Mouse (Mus musculus) 3134 (cell line): ENCODE results near the gene Acot3.
A peak's percentile ranks its signal among the peaks of the same experiment; 100 is the strongest.
"Not testable (repeated sequence)": the region's sequence is repeated elsewhere in the genome, so short reads cannot be mapped to it uniquely, and the experiment has no call there.

Source experiments
- DNase-seq: peaks from one replicate; pipeline ENCODE4 v3.0.0-alpha.2; 2011; ENCODE audit warnings: low spot score; ENCODE audit not compliant: insufficient read length; ENCODE audit errors: extremely low read depth

Gene Acot3

GRCm38 (mm10) chr12:84051937-84052474 lies at the start of gene Acot3:
Gene Acot3 (plus strand): TSS chr12:84052144.
- DNase-seq: no peak

- no peak for DNase-seq
These were observed 48.1 kb upstream of the Acot3 start for GRCm38 (mm10) chr12:84003866-84004265.

- no peak for DNase-seq
These were observed 43.7 kb upstream of the Acot3 start for GRCm38 (mm10) chr12:84008251-84008650.

GRCm38 (mm10) chr12:84008729-84009128 lies 43.2 kb upstream of the Acot3 start:
- DNase-seq: no peak

GRCm38 (mm10) chr12:84009171-84009965 lies 42.6 kb upstream of the Acot3 start, which contains the start of gene Acot1:
Gene Acot1 (plus strand): TSS chr12:84009490.
- not testable (repeated sequence) for DNase-seq

DNA sequence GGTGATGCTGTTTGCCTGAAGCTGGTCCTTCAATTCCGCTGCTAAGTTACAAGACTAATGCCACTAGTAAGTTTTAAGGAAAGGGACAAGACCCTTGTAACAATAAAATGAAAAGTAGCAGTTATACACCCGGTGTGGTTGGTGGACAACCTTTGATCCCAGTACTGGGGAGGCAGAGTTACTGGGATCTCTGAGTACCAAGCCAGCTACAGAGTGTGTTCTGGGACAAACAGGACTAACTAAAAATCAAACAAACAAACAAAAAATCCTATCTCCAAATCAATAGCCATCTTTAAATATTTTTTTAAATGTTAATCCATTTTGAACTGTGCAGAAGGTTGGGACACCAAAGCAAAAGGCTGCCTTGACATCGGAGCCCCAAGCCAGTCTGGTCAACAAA lies 41.7 kb upstream of the Acot3 start:
- no peak for DNase-seq

GRCm38 (mm10) chr12:84011251-84012040 lies 40.5 kb upstream of the Acot3 start:
- DNase-seq: peak; percentile 42

DNA sequence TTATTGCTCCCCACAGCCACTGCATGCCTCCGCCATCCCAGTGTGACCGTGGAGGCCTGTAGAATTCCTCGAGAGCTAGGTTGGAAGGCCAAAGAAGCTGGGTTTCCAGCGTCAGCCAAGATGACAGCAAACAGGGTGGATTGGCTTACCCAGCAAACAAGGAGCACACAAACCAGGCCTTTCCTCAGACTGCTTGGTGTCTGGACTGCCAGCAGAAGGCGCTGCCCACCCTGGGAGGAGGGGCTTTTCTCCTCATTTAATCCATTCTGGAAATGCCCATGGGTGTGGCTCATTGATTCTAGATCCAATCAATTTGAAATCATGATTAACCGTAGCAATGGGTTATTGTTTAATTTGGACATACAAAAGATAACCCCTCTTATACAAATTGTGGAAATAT lies 38.8 kb upstream of the Acot3 start:
- DNase-seq: no peak

- DNase-seq: no peak
These were observed 38.2 kb upstream of the Acot3 start for GRCm38 (mm10) chr12:84013701-84014100.

DNA sequence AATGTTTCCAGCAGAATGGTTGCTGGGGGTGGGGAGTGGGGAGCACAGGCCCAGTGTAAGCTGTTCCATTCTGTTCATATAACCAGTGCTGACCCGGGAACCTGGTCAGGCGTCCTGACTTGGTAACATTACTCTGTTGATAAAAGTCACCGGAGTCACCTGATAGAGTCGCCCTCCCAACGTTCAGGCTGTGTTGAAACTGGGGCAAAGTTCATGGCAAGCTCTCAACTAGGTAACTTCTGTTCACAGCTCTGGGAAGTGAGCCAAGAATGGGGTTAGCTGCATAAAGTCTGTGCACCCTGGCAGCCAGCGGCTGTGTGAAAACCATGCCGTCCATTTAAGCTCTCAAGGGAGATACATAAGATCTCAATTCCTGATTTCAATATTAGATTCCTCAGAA lies 31.4 kb upstream of the Acot3 start:
- DNase-seq: not testable (repeated sequence)

- not testable (repeated sequence) for DNase-seq
These were observed 29.7 kb upstream of the Acot3 start for GRCm38 (mm10) chr12:84022266-84022665.

GRCm38 (mm10) chr12:84023052-84023745 lies 28.7 kb upstream of the Acot3 start:
- DNase-seq: peak; percentile 22

GRCm38 (mm10) chr12:84025888-84026287 lies 26.1 kb upstream of the Acot3 start:
- DNase-seq: no peak

GRCm38 (mm10) chr12:84028328-84028727 lies 23.6 kb upstream of the Acot3 start:
- DNase-seq: not testable (repeated sequence)

- not testable (repeated sequence) for DNase-seq
These were observed 22.9 kb upstream of the Acot3 start for GRCm38 (mm10) chr12:84029043-84029442.

- DNase-seq: no peak
These were observed 21.1 kb upstream of the Acot3 start for GRCm38 (mm10) chr12:84030659-84031332.

- DNase-seq: no peak
These were observed 19.1 kb upstream of the Acot3 start for GRCm38 (mm10) chr12:84032854-84033253.

DNA sequence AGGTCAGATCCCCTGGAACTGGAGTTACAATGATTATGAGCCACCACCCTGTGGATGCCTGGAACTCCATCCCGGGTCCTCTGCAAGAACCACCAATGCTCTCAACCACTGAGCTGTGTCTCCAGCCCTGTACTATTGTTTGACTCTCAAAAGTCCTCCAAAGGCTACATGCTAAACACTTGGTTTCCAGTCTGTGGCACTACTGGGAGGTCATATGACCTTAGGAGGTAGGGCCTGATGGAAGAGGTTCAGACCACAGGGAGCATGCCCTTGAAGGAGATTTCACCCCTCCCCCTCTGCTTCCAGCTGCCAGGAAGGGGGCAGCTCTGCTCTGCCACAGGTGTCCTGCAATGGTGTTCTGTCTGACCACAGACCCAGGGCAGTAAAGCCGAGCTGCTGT lies 18.6 kb upstream of the Acot3 start:
- DNase-seq: not testable (repeated sequence)

DNA sequence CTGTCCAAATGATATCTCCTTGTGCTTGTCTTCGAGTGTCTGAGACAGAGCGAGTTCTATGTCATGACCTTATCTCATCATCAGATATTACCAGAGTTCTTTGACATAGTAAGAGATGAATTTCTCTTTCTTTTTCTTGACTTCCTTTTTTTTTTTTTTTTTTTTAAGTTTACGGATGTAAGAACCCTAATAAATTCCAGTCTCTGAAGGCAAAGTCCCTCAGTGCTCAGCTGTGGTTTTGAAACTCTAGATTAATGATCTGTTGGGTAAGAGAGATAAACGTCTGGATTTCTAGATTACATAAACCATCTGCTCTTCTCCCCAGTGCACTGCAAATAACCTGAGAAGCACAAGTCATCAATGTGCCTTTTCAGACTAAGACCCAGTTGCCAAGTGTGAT lies 17.8 kb upstream of the Acot3 start:
- DNase-seq: no peak

GRCm38 (mm10) chr12:84038241-84038640 lies 13.7 kb upstream of the Acot3 start, which contains the start of gene Acot4:
Gene Acot4 (plus strand): TSS chr12:84038379.
- not testable (repeated sequence) for DNase-seq
